In the genomic region with DNA sequence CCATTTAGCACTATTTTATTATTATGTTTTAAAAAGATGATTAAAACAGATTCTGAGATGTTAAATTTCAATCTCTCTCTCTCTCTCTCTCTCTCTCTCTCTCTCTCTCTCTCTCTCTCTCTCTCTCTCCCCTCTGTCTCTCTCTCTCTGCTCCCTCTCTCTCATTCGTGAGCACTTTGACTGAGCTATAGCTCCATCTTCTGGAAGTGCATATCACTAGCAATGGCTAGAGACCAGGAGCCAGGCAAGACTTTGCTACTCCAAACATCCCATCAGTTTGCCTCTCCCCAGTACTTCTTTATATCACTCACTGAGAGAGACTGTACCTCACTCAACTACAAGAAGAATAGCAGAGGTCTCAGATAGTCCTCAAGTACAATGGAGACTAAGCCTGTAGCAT, we compare ENCODE assay signal across 9 mouse cellular contexts.
DNase-seq lines count a peak whose midpoint lies in the region; ATAC-seq and TF ChIP-seq lines count a peak whose summit lies in the region.
"Had no signal": no experiment of that assay in that cellular context is flagged by ENCODE, and none has a peak within 500 bp of the region (broad histone marks: within the 10 kb centered on the region; RNA-seq: fewer than 3 reads in every experiment).

No protein-coding gene starts in this region.

- peak; percentile 36 for DNase-seq in hindbrain, postnatal 0 days (ENCODE audit: low spot score)
- DNase-seq in hindbrain, embryonic 11.5 days (ENCODE audit: low spot score), result no peak
- peak; percentile 46 for DNase-seq in midbrain, embryonic 14.5 days
- peak; percentile 49 for DNase-seq in brain, embryonic 14.5 days (ENCODE audit: low read depth)
- peak; percentile 55 for DNase-seq in retina, embryonic 14.5 days (ENCODE audit: low spot score)
- no peak for DNase-seq in gastrocnemius, adult 8-10 months (ENCODE audit: low spot score in 2 of 2)
- DNase-seq: kidney, adult 8-10 months had no signal

- no peaks in the 10 kb centered on the region for H3K27me3 ChIP-seq in hindbrain, postnatal 0 days (ENCODE audit: insufficient read depth, low read length)
- no peaks in the 10 kb centered on the region for H3K27me3 ChIP-seq in hindbrain, embryonic 11.5 days (ENCODE audit: control insufficient read depth, insufficient read depth, low read length)
- no peaks in the 10 kb centered on the region for H3K27me3 ChIP-seq in midbrain, embryonic 14.5 days (ENCODE audit: control insufficient read depth, insufficient read depth, low read length)
- no peaks in the 10 kb centered on the region for H3K27me3 ChIP-seq in midbrain, embryonic 15.5 days (replicated peaks)
- H3K27me3 ChIP-seq: neural tube, embryonic 12.5 days had no signal

- no peak overlapping the region for H3K9ac ChIP-seq in hindbrain, postnatal 0 days (replicated peaks; ENCODE audit: low read length)
- H3K9ac ChIP-seq in hindbrain, embryonic 11.5 days (ENCODE audit: low read depth, low read length), result no peak overlapping the region
- no peak overlapping the region for H3K9ac ChIP-seq in midbrain, embryonic 14.5 days (replicated peaks; ENCODE audit: low read length)
- no peak overlapping the region for H3K9ac ChIP-seq in midbrain, embryonic 15.5 days
- H3K9ac ChIP-seq: neural tube, embryonic 12.5 days had no signal

- H3K27ac ChIP-seq in hindbrain, postnatal 0 days, result no peak overlapping the region
- no peak overlapping the region for H3K27ac ChIP-seq in hindbrain, embryonic 11.5 days (ENCODE audit: low read depth, low read length)
- H3K27ac ChIP-seq in midbrain, embryonic 14.5 days (replicated peaks; ENCODE audit: low read depth, low read length), result no peak overlapping the region
- no peak overlapping the region for H3K27ac ChIP-seq in midbrain, embryonic 15.5 days
- H3K27ac ChIP-seq: neural tube, embryonic 12.5 days had no signal

- no peak for TF ChIP-seq POLR2A in brain, embryonic 14.5 days (IDR thresholded peaks at IDR 0.05; ENCODE audit: borderline replicate concordance, extremely low read depth, insufficient read depth, insufficient read length, poor library complexity, severe bottlenecking)

- no peak overlapping the region for H3K4me3 ChIP-seq in hindbrain, postnatal 0 days (ENCODE audit: low read length)
- H3K4me3 ChIP-seq in hindbrain, embryonic 11.5 days (ENCODE audit: low read depth, low read length), result no peak overlapping the region
- no peak overlapping the region for H3K4me3 ChIP-seq in midbrain, embryonic 14.5 days (replicated peaks; ENCODE audit: low read depth, low read length)
- H3K4me3 ChIP-seq in midbrain, embryonic 15.5 days, result no peak overlapping the region
- H3K4me3 ChIP-seq: neural tube, embryonic 12.5 days had no signal

- no peak for ATAC-seq in hindbrain, postnatal 0 days
- no peak for ATAC-seq in hindbrain, embryonic 11.5 days (ENCODE audit: low FRiP score)
- no peak for ATAC-seq in midbrain, embryonic 14.5 days (ENCODE audit: low FRiP score, low TSS enrichment)
- no peak for ATAC-seq in midbrain, embryonic 15.5 days (replicated peaks)

- no peaks in the 10 kb centered on the region for H3K4me1 ChIP-seq in hindbrain, postnatal 0 days (ENCODE audit: insufficient read depth, low read length)
- H3K4me1 ChIP-seq in hindbrain, embryonic 11.5 days (replicated peaks; ENCODE audit: control insufficient read depth, insufficient read depth, low read length), result no peaks in the 10 kb centered on the region
- H3K4me1 ChIP-seq in midbrain, embryonic 14.5 days (ENCODE audit: control insufficient read depth, insufficient read depth, low read length), result no peaks in the 10 kb centered on the region
- H3K4me1 ChIP-seq in midbrain, embryonic 15.5 days, result no peaks in the 10 kb centered on the region
- H3K4me1 ChIP-seq: neural tube, embryonic 12.5 days had no signal

- H3K36me3 ChIP-seq in hindbrain, postnatal 0 days (ENCODE audit: insufficient read depth, low read length), result no peaks in the 10 kb centered on the region
- H3K36me3 ChIP-seq in hindbrain, embryonic 11.5 days (ENCODE audit: control insufficient read depth, insufficient read depth, low read length), result no peaks in the 10 kb centered on the region
- no peaks in the 10 kb centered on the region for H3K36me3 ChIP-seq in midbrain, embryonic 14.5 days (ENCODE audit: control insufficient read depth, insufficient read depth, low read length)
- no peaks in the 10 kb centered on the region for H3K36me3 ChIP-seq in midbrain, embryonic 15.5 days (replicated peaks)
- H3K36me3 ChIP-seq: neural tube, embryonic 12.5 days had no signal

- no peaks in the 10 kb centered on the region for H3K9me3 ChIP-seq in hindbrain, postnatal 0 days (ENCODE audit: low read length)
- no peaks in the 10 kb centered on the region for H3K9me3 ChIP-seq in hindbrain, embryonic 11.5 days (ENCODE audit: control insufficient read depth, low read length)
- no peaks in the 10 kb centered on the region for H3K9me3 ChIP-seq in midbrain, embryonic 14.5 days (ENCODE audit: control insufficient read depth, low read length)
- H3K9me3 ChIP-seq in midbrain, embryonic 15.5 days, result no peaks in the 10 kb centered on the region
- H3K9me3 ChIP-seq: neural tube, embryonic 12.5 days had no signal

- WGBS in hindbrain, postnatal 0 days, result 5% methylated on average over 1 of the region's 1 CpGs
- 4% methylated on average over 1 of the region's 1 CpGs for whole genome bisulfite sequencing in hindbrain, embryonic 11.5 days
- WGBS in midbrain, embryonic 14.5 days, result 0% methylated on average over 1 of the region's 1 CpGs
- WGBS in midbrain, embryonic 15.5 days, result 0% methylated on average over 1 of the region's 1 CpGs

- H3K4me2 ChIP-seq in hindbrain, postnatal 0 days (ENCODE audit: low read depth, low read length), result no peak overlapping the region
- H3K4me2 ChIP-seq in hindbrain, embryonic 11.5 days (replicated peaks; ENCODE audit: low read depth, low read length), result no peak overlapping the region
- no peak overlapping the region for H3K4me2 ChIP-seq in midbrain, embryonic 14.5 days (ENCODE audit: low read length)
- H3K4me2 ChIP-seq in midbrain, embryonic 15.5 days, result no peak overlapping the region
- H3K4me2 ChIP-seq: neural tube, embryonic 12.5 days had no signal

- TF ChIP-seq CTCF in hindbrain, postnatal 0 days (IDR thresholded peaks at IDR 0.05; ENCODE audit: low read depth), result peak; percentile 42
- peak; percentile 50; the same call in 1 of the 2 replicates for TF ChIP-seq CTCF in brain, embryonic 14.5 days (IDR thresholded peaks at IDR 0.05; ENCODE audit: borderline replicate concordance, extremely low read depth, insufficient read depth, insufficient read length)

Comparison
In these comparisons a context has a peak if more than half of its experiments do, and no peak if none do; other contexts are left out.
1. DNase-seq: peak in hindbrain, postnatal 0 days (single experiment), midbrain, embryonic 14.5 days (single experiment), brain, embryonic 14.5 days (single experiment) and retina, embryonic 14.5 days (single experiment); none in hindbrain, embryonic 11.5 days (single experiment) and gastrocnemius, adult 8-10 months (0 of 2).